Mouse (Mus musculus) lung, postnatal 0 days (tissue): ENCODE data around the gene Tctn1.

ENCODE experiments used
- CTCF ChIP-seq: IDR thresholded peaks from 2 replicates; pipeline ENCODE4 v1.5.1; 2016; ENCODE audit warnings: antibody characterized with exemption, mild to moderate bottlenecking
- EP300 ChIP-seq: IDR thresholded peaks from 2 replicates; pipeline ENCODE4 v1.6.1; 2016; ENCODE audit warnings: antibody characterized with exemption, mild to moderate bottlenecking, control low read depth

DNA sequence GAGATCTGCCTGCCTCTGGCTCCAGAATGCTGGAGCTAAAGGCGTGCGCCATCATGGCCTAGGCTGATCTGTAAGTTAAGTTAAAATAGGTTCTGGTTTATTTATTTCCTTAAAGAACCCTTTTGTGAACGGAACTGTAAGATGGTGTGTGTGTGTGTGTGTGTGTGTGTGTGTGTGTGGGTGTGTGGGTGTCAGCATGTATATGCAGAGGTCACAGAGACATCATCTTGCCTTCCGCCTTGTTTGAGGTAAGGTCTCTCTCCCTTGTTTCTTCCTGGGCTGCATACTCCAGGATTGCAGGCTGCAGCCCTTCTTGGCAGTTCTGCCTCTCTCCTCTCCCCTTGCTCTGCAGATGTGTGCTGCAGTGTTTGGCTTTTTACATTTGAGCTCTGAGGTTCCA, 33.4 kb downstream of the Tctn1 start:
- TF ChIP-seq CTCF = no peak
- no peak for TF ChIP-seq EP300
